Mouse (Mus musculus) forebrain, postnatal 0 days (tissue): ENCODE measurements around the gene Magt1. TPM values are rescaled to one million over a fixed set of nuclear protein-coding genes. Genes with fewer than 3 reads are reported as not detected.
A peak's percentile ranks its signal among the peaks of the same experiment; 100 is the strongest.

Experiments
- ATAC-seq: fragments of 200-750 bp; cut with Nextera tagmentation; 2 replicates; pipeline ENCODE4 v1.8.0; 2017; ENCODE audit warnings: mild to moderate bottlenecking, moderate library complexity
- DNase-seq: peaks from one replicate; pipeline ENCODE4 v3.0.0-alpha.2; 2015
- H3K27ac ChIP-seq: fragments of 300-500 bp; sonication (generic); 2 replicates; pipeline ENCODE4 v1.5.1; 2014; ENCODE audit warnings: low read depth, mild to moderate bottlenecking, antibody characterized with exemption, low read length, moderate library complexity, mixed read lengths
- H3K27me3 ChIP-seq: fragments of 300-500 bp; sonication (generic); 2 replicates; pipeline ENCODE4 v1.6.1; 2014; ENCODE audit warnings: mild to moderate bottlenecking, low read length, mixed read lengths; ENCODE audit not compliant: insufficient read depth
- H3K36me3 ChIP-seq: fragments of 300-500 bp; sonication (generic); 2 replicates; pipeline ENCODE4 v1.6.1; 2014; ENCODE audit warnings: mild to moderate bottlenecking, moderate library complexity; ENCODE audit not compliant: insufficient read depth
- H3K4me1 ChIP-seq: fragments of 300-500 bp; sonication (generic); 2 replicates; pipeline ENCODE4 v1.6.1; 2014; ENCODE audit warnings: antibody characterized with exemption; ENCODE audit not compliant: insufficient read depth
- H3K4me2 ChIP-seq: fragments of 300-500 bp; sonication (generic); 2 replicates; pipeline ENCODE4 v1.6.1; 2014; ENCODE audit warnings: low read depth, mild to moderate bottlenecking, moderate library complexity
- H3K4me3 ChIP-seq: fragments of 300-500 bp; sonication (generic); 2 replicates; pipeline ENCODE4 v1.5.1; 2014; ENCODE audit warnings: low read depth, low read length, mixed read lengths
- H3K9ac ChIP-seq: fragments of 300-500 bp; sonication (generic); 2 replicates; pipeline ENCODE4 v1.6.1; 2014; ENCODE audit warnings: mild to moderate bottlenecking
- H3K9me3 ChIP-seq: fragments of 300-500 bp; sonication (generic); 2 replicates; pipeline ENCODE4 v1.6.1; 2016; ENCODE audit warnings: low read length
- CTCF ChIP-seq: sonication (generic); IDR thresholded peaks from 2 replicates; pipeline ENCODE4 v1.5.1; 2016; ENCODE audit warnings: antibody characterized with exemption, control low read depth, low read depth
- WGBS: fragments of 180-500 bp; shearing (Covaris S2); extraction: QIAGEN DNeasy Blood & Tissue Kit; methylation state at CpG from one replicate; pipeline ENCODE4 v1.1.7; 2014; 5-methylcytosine and 5-hydroxymethylcytosine counted together
- polyA plus RNA-seq: library from polyadenylated mRNA; unstranded; fragments of >200 nt; fragmentation: Nextera tagmentation; extraction: Ambion mirVana; gene quantifications from 2 replicates; pipeline ENCODE4 v1.2.1, GENCODE M21; 2015
- total RNA-seq: library from RNA; depleted of rRNA; stranded (reverse); fragments of >200 nt; gene quantifications from 2 replicates; pipeline ENCODE4 v1.2.3, GENCODE M21; 2014; rRNA removed

Magt1 gene
- 15.5 and 17.0 TPM in 2 replicates for total RNA-seq
- polyA plus RNA-seq: 8.5 and 12.3 TPM in 2 replicates

DNA sequence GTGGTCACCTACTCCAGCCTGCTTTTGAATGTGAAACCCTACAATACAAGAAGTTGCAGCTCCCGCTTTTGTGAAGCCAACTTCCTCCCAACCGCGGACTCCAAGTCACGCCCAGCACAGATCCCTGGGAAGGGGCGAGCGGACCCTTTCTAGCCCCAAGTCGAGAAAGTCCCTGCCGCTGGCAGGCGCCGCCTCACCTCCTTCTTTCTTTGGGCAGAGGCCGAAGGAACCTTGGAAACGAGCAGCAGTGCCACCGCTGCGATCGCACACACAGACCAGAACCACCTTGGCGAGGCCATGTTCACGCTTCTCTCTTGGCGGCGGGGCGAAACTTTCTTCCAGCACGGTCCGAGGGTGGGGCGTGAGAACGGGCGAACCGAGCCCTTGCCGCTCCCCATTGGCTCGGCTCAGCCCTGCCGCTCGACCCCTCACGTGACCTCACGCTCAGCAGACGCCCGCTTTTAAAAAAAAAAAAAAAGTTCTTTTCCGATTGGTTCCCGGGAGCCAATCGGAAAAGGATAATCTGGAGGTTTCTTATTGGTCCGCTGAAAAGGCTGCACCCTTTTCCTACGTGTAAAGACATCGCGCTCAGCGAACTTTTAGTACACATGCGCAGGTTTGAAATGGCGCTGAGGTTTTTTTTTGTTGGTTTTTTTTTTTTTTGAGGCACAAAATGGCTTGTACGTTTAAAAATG, at the start of gene Magt1:
Gene Magt1, minus strand, starts transcription at position 442 of the 695 bp plus-strand sequence.
- ATAC-seq: peak; percentile 88

DNA sequence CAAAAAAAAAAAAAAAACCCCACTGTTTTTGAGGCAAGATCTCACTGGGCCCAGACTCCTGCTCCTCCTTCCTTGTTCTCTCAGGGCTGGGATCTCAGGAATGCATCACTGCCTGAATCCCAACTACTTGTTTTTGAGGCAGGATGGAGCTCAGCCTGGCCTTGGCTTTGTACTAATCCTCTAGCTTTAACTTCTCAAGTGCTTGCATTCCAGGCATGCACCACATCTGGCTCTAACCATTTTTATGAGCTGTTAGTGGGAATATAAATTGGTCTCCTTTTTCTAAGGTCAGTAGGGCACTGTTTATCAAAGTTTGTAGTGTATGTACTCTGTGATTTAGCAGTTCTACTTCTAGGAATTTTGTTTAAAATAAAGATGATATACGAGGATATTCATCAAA, 36.5 kb upstream of the Magt1 start:
- Histone ChIP-seq H3K27ac (no peak overlapping the region), H3K36me3 (no peaks in the 10 kb centered on the region), H3K4me2 (no peak overlapping the region), H3K9ac (no peak overlapping the region), H3K4me1 (no peaks in the 10 kb centered on the region), H3K4me3 (no peak overlapping the region), H3K9me3 (no peaks in the 10 kb centered on the region), H3K27me3 (no peaks in the 10 kb centered on the region)
- no peak for ATAC-seq
- 75% methylated on average over 1 of the region's 1 CpGs for WGBS
- TF ChIP-seq CTCF: no peak
- DNase-seq: no peak

More for the DNA sequence above, at the start of gene Magt1:
- Histone ChIP-seq H3K27me3 (no peaks in the 10 kb centered on the region), H3K27ac (peak within 1 kb of the TSS; percentile 85), H3K4me2 (peak within 1 kb of the TSS; percentile 55), H3K36me3 (no peaks in the 10 kb centered on the region), H3K9me3 (no peaks in the 10 kb centered on the region), H3K9ac (peak within 1 kb of the TSS; percentile 45), H3K4me3 (peak within 1 kb of the TSS; percentile 56), H3K4me1 (no peaks in the 10 kb centered on the region)
- no peak for TF ChIP-seq CTCF
- DNase-seq: peak; percentile 86
- 30% methylated on average over 45 of the region's 45 CpGs for WGBS

DNA sequence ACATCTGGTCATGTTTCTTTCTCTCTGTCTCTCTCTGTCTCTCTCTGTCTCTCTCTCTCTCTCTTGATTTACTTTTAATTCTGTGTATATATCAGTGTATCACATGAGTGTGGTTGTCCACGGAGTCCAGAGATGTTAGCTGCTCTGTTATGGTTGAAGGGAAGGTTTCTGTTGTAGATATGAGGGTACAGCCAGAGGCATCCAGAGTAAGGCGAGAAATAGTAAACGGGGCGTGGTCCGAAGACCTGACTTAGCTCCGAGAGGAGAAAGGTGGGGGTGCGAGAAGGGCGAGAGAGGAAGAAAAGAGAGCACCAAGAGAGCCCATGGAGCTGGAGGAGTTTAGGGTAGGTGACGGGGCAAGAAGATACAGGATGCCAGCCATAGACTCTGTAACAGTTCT, 34.2 kb upstream of the Magt1 start:
- no peak overlapping the region for H3K27ac ChIP-seq
- WGBS: 85% methylated on average over 9 of the region's 9 CpGs
- H3K4me1 ChIP-seq: no peaks in the 10 kb centered on the region
- TF ChIP-seq CTCF: no peak
- DNase-seq (no peak), ATAC-seq (no peak)
- H3K9ac ChIP-seq: no peak overlapping the region
- H3K9me3 ChIP-seq: no peaks in the 10 kb centered on the region
- H3K27me3 ChIP-seq: no peaks in the 10 kb centered on the region
- no peak overlapping the region for H3K4me2 ChIP-seq
- no peaks in the 10 kb centered on the region for H3K36me3 ChIP-seq
- H3K4me3 ChIP-seq: no peak overlapping the region

DNA sequence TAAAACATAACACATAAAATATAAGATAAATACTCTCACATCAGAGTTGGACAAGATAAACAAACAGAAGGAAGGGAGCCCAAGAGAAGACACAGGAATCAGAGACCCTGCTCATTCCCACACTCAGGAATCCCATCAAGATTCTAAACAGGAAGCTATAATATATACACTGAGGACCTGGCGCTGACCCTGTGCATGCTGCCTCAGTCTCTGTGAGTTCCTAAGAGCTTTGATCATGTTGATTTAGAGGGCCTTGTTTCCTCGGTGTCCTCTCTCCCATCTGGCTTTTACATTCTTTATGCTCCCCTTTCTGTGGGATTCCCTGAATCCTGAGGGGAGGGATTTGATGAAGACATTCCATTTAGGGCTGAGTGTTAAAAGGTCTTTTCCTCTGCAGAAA, 33.7 kb upstream of the Magt1 start:
- H3K4me1 ChIP-seq: no peaks in the 10 kb centered on the region
- 77% methylated on average over 2 of the region's 2 CpGs for WGBS
- H3K4me3 ChIP-seq: no peak overlapping the region
- H3K27me3 ChIP-seq: no peaks in the 10 kb centered on the region
- H3K4me2 ChIP-seq: no peak overlapping the region
- H3K36me3 ChIP-seq: no peaks in the 10 kb centered on the region
- H3K9me3 ChIP-seq: no peaks in the 10 kb centered on the region
- TF ChIP-seq CTCF: no peak
- DNase-seq: no peak
- no peak overlapping the region for H3K27ac ChIP-seq
- H3K9ac ChIP-seq: no peak overlapping the region
- ATAC-seq: no peak

DNA sequence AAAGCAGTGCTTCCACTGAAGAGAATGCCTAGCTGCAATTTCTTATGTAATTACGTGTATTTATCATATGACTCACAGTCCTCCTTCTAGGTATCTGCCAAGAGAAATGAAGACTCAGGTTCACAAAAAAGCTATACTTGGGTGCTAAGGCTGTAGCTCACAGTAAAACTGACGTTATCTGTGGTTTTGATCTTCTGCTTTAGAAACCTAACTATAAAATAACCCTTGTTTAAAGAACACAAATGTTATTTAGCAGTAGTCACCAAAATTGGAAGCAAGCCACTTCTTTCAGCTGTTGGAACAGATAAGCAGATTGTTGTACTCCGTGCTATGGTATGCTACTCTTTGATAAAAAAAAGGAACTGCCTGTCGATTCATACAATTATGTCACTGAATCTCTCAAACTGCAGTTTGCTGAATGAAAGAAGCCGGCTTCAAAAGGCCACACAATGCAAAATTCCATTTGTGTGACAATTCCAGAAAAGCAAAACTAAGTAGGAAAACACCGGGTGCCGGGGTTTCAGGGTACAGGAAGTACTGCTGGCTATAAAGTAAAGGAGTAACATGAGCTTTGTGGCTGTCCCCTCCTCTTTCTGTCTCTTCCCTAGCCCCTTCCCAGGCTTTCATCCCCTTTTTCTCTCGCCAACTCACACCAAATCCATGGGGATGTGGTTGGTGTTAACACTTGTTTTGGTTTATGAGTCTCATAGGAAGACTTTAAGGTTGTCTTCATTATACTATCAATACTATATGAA, 32.3 kb upstream of the Magt1 start:
- 41% methylated on average over 8 of the region's 8 CpGs for whole genome bisulfite sequencing
- peak; percentile 43 for ATAC-seq
- H3K4me2 ChIP-seq: no peak overlapping the region
- H3K9me3 ChIP-seq: no peaks in the 10 kb centered on the region
- no peak overlapping the region for H3K4me3 ChIP-seq
- no peak overlapping the region for H3K9ac ChIP-seq
- no peaks in the 10 kb centered on the region for H3K36me3 ChIP-seq
- DNase-seq: peak; percentile 43
- no peak for TF ChIP-seq CTCF
- H3K27me3 ChIP-seq: no peaks in the 10 kb centered on the region
- no peak overlapping the region; the same call in 1 of the 2 replicates for H3K27ac ChIP-seq
- H3K4me1 ChIP-seq: no peaks in the 10 kb centered on the region

DNA sequence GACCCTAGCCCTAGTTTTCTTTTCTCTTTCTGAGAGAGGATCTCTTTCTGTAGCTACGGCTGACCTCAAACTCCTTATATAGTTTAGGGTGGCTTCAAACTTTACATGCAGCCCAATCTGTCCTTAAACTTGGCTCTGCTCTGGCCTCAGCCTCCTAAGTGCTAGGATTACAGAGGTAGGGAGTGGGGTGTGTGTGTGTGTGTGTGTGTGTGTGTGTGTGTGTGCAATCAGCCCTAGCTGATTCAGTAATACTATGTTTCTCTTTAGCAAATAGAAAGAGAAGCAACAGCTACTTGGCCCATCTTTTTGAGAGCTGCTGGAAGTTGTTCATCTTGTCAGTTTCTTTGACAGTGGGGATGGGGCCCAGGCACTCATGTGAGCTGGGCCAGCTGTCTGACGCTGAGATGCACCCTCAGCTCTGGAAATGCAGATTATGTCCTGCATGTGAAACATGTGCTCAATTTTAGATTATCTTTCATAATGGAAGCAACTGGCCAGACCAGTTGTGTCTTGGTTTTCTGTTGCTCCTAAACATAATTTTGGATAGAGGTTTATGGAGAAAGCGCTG, 25.6 kb upstream of the Magt1 start:
- Histone ChIP-seq H3K27me3 (no peaks in the 10 kb centered on the region), H3K27ac (no peak overlapping the region), H3K36me3 (no peaks in the 10 kb centered on the region), H3K4me2 (no peak overlapping the region), H3K4me3 (no peak overlapping the region), H3K9ac (no peak overlapping the region), H3K4me1 (no peaks in the 10 kb centered on the region), H3K9me3 (no peaks in the 10 kb centered on the region)
- no peak for TF ChIP-seq CTCF
- no peak for ATAC-seq
- 76% methylated on average over 3 of the region's 3 CpGs for WGBS
- DNase-seq: no peak

GRCm38 (mm10) chrX:106035727-106036126, 24.0 kb upstream of the Magt1 start:
- ATAC-seq (no peak), DNase-seq (no peak)
- Histone ChIP-seq H3K9me3 (no peaks in the 10 kb centered on the region), H3K4me3 (no peak overlapping the region), H3K36me3 (no peaks in the 10 kb centered on the region), H3K4me1 (no peaks in the 10 kb centered on the region), H3K27me3 (no peaks in the 10 kb centered on the region), H3K27ac (no peak overlapping the region), H3K4me2 (no peak overlapping the region), H3K9ac (no peak overlapping the region)
- no peak for TF ChIP-seq CTCF
- 50% methylated on average over 2 of the region's 2 CpGs for whole genome bisulfite sequencing
